27 mouse cellular contexts compared by ENCODE assay signal in the genomic region with DNA sequence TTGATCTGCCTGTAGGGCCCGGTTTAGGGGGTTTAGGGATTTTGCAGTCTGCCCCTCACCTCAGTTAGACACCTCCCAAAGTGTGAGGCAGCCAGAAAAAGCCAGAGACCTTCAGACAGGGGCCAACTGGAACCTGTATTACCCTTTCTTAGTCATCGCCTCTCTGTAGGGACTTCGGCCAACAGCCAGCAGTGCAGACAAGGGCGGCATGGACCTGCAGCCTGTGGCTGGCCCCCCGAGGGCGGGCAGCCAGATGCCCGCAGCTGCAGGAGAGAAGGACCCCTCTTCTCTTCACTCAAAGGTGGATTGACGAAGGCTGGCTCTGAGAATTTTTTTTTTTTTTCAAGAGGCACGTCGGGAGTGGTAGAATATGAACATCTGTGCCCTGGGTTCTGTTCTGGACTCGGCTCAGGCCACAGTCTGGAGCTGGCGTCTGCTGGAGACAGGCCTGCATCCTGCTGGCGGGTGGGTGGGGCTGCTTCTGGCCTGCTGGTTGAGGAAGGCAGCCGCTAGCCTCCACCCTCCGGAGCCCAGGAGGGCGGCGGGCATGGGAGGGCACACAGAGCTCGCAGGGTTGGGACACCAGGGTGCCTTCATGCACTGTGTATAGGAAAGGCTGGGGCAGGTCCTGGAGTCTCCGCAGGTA. TPM values are rescaled to one million over a fixed set of nuclear protein-coding genes. Genes with fewer than 3 reads are reported as not detected.
DNase-seq lines count a peak whose midpoint lies in the region; ATAC-seq and TF ChIP-seq lines count a peak whose summit lies in the region.
"Had no signal": no experiment of that assay in that cellular context is flagged by ENCODE, and none has a peak within 500 bp of the region (broad histone marks: within the 10 kb centered on the region; RNA-seq: fewer than 3 reads in every experiment).

No protein-coding gene starts in this region.

- H3K27ac ChIP-seq in limb, embryonic 10.5 days, result 0 out of 2 replicates have a peak overlapping the region, but pooled peaks have one; percentile 4
- no peak overlapping the region for H3K27ac ChIP-seq in forebrain, postnatal 0 days (ENCODE audit: low read depth, low read length)
- H3K27ac ChIP-seq: forebrain, embryonic 12.5 days; gastrocnemius, adult 2 months; heart, embryonic 13.5 days; hindbrain, embryonic 12.5 days; kidney, embryonic 15.5 days; left cerebral cortex, adult 2 months; liver, embryonic 12.5 days; neural tube, embryonic 13.5 days had no signal

- no peaks in the 10 kb centered on the region for H3K27me3 ChIP-seq in limb, embryonic 10.5 days (ENCODE audit: low read depth, poor library complexity, severe bottlenecking)
- H3K27me3 ChIP-seq in forebrain, postnatal 0 days (ENCODE audit: insufficient read depth, low read length), result no peaks in the 10 kb centered on the region
- H3K27me3 ChIP-seq: forebrain, embryonic 12.5 days; hindbrain, embryonic 12.5 days; kidney, embryonic 15.5 days; neural tube, embryonic 13.5 days had no signal

- no peaks in the 10 kb centered on the region for H3K4me1 ChIP-seq in limb, embryonic 10.5 days
- H3K4me1 ChIP-seq in forebrain, postnatal 0 days (ENCODE audit: insufficient read depth), result no peaks in the 10 kb centered on the region
- H3K4me1 ChIP-seq: hindbrain, embryonic 12.5 days; kidney, embryonic 15.5 days; liver, embryonic 12.5 days; neural tube, embryonic 13.5 days had no signal

- no peak for ATAC-seq in forebrain, postnatal 0 days
- ATAC-seq: liver, embryonic 12.5 days; midbrain, embryonic 16.5 days had no signal

- no peak overlapping the region for H3K4me2 ChIP-seq in forebrain, postnatal 0 days (ENCODE audit: low read depth)
- H3K4me2 ChIP-seq: forebrain, embryonic 12.5 days; heart, embryonic 13.5 days; hindbrain, embryonic 12.5 days; kidney, embryonic 15.5 days; liver, embryonic 12.5 days; neural tube, embryonic 13.5 days had no signal

- peak; percentile 45 for DNase-seq in left cerebral cortex, postnatal 4 days
- no peak for DNase-seq in left cerebral cortex, adult 18-20 months (ENCODE audit: low spot score in 2 of 2)
- peak; percentile 45 for DNase-seq in ZHBTc4 (ENCODE audit: low read depth, low spot score)
- DNase-seq in limb, embryonic 10.5 days (ENCODE audit: low spot score), result no peak
- no peak for DNase-seq in adrenal gland, postnatal 4 days (ENCODE audit: low spot score in 2 of 2)
- no peak for DNase-seq in cerebellum, adult 9-11 months
- DNase-seq in forebrain, postnatal 0 days, result no peak
- DNase-seq: adrenal gland, postnatal 25 days; cerebellum, adult 11 months; embryo, embryonic 11 days; gastrocnemius, adult 2 months; kidney, adult 11 months; kidney, postnatal 4 days; lung, adult 2 months; right cerebral cortex, adult 18-20 months; right cerebral cortex, postnatal 4 days; thymus, adult 18-20 months; thymus, postnatal 36 days had no signal

- intact Hi-C loops in left cerebral cortex, postnatal 4 days (cut with DNase I), result no loop called here

- no peak for TF ChIP-seq CTCF in forebrain, postnatal 0 days (IDR thresholded peaks at IDR 0.05; ENCODE audit: low read depth)

- no peak overlapping the region for H3K4me3 ChIP-seq in limb, embryonic 10.5 days
- no peak overlapping the region for H3K4me3 ChIP-seq in forebrain, postnatal 0 days (ENCODE audit: low read depth, low read length)
- H3K4me3 ChIP-seq: forebrain, embryonic 12.5 days; gastrocnemius, adult 2 months; heart, embryonic 13.5 days; hindbrain, embryonic 12.5 days; kidney, embryonic 15.5 days; left cerebral cortex, adult 2 months; liver, embryonic 12.5 days; myocyte; neural tube, embryonic 13.5 days had no signal

- H3K9ac ChIP-seq in forebrain, postnatal 0 days, result no peak overlapping the region
- H3K9ac ChIP-seq: forebrain, embryonic 12.5 days; heart, embryonic 13.5 days; hindbrain, embryonic 12.5 days; kidney, embryonic 15.5 days; liver, embryonic 12.5 days; neural tube, embryonic 13.5 days had no signal

- no peaks in the 10 kb centered on the region for H3K9me3 ChIP-seq in limb, embryonic 10.5 days (replicated peaks)
- no peaks in the 10 kb centered on the region for H3K9me3 ChIP-seq in forebrain, postnatal 0 days (ENCODE audit: low read length)
- H3K9me3 ChIP-seq: forebrain, embryonic 12.5 days; heart, embryonic 13.5 days; hindbrain, embryonic 12.5 days; kidney, embryonic 15.5 days; liver, embryonic 12.5 days; neural tube, embryonic 13.5 days had no signal

- 65% methylated on average over 19 of the region's 19 CpGs for WGBS in limb, embryonic 10.5 days
- WGBS in forebrain, postnatal 0 days, result 59% methylated on average over 19 of the region's 19 CpGs

- H3K36me3 ChIP-seq in limb, embryonic 10.5 days, result no peaks in the 10 kb centered on the region
- H3K36me3 ChIP-seq in forebrain, postnatal 0 days (ENCODE audit: insufficient read depth), result no peaks in the 10 kb centered on the region
- H3K36me3 ChIP-seq: forebrain, embryonic 12.5 days; heart, embryonic 13.5 days; hindbrain, embryonic 12.5 days; kidney, embryonic 15.5 days; liver, embryonic 12.5 days; neural tube, embryonic 13.5 days had no signal

RNA-seq across cellular contexts. Expression of gene Isg20, which starts 25.9 kb away (rescaled TPM):
- total RNA-seq in left cerebral cortex, postnatal 4 days (2021), result under 1 TPM in 1 of 2 experiments, not detected in 1; 0.74 TPM
- total RNA-seq in left cerebral cortex, adult 18-20 months (2021), result 1 to 10 TPM in 1 of 2 experiments, under 1 TPM in 1; 0.91 to 1.4 TPM
- 0.61 and 0.82 TPM in 2 replicates for polyA plus RNA-seq in limb, embryonic 10.5 days (2016; fragmentation: Nextera tagmentation; extraction: Ambion mirVana)
- 10 to 100 TPM in 1 of 2 experiments, 1 to 10 TPM in 1; 7.4 to 13.7 TPM for total RNA-seq in adrenal gland, postnatal 4 days (2021)
- 0.38 and 2.2 TPM in 2 replicates for total RNA-seq in forebrain, postnatal 0 days (2014; rRNA removed)
- polyA plus RNA-seq in forebrain, postnatal 0 days (2015; fragmentation: Nextera tagmentation; extraction: Ambion mirVana), result 0.87 and 1.6 TPM in 2 replicates
- polyA plus RNA-seq: neural tube, embryonic 13.5 days had no signal

RNA-seq across cellular contexts. Expression of gene Aen, which starts 43.4 kb away (rescaled TPM):
- 10 to 100 TPM; 42.3 to 51.3 TPM for total RNA-seq in left cerebral cortex, postnatal 4 days (2021)
- 10 to 100 TPM; 21.5 to 25.5 TPM for total RNA-seq in left cerebral cortex, adult 18-20 months (2021)
- 59.5 and 73.3 TPM in 2 replicates for polyA plus RNA-seq in limb, embryonic 10.5 days (2016; fragmentation: Nextera tagmentation; extraction: Ambion mirVana)
- 10 to 100 TPM; 33.0 to 33.7 TPM for total RNA-seq in adrenal gland, postnatal 4 days (2021)
- total RNA-seq in forebrain, postnatal 0 days (2014; rRNA removed), result 40.5 and 43.1 TPM in 2 replicates
- 57.7 and 58.9 TPM in 2 replicates for polyA plus RNA-seq in forebrain, postnatal 0 days (2015; fragmentation: Nextera tagmentation; extraction: Ambion mirVana)

Comparison
In these comparisons a context has a peak if more than half of its experiments do, and no peak if none do; other contexts are left out.
1. DNase-seq: peak in left cerebral cortex, postnatal 4 days (single experiment) and ZHBTc4 (single experiment); none in left cerebral cortex, adult 18-20 months (0 of 2), limb, embryonic 10.5 days (single experiment), adrenal gland, postnatal 4 days (0 of 2), cerebellum, adult 9-11 months (single experiment) and forebrain, postnatal 0 days (single experiment).